Mouse (Mus musculus) hematopoietic stem cell, adult 5-6 weeks (primary cell): Measurements from ENCODE around the gene Ms4a6c. TPM values are rescaled to one million over a fixed set of nuclear protein-coding genes. Genes with fewer than 3 reads are reported as not detected.
"Not testable (repeated sequence)": the region's sequence is repeated elsewhere in the genome, so short reads cannot be mapped to it uniquely, and the experiment has no call there.

Experiments
- ATAC-seq, 2 experiments: fragments of 125-278 bp in 1 of 2; replicated peaks in 1 of 2; 2 replicates each; pipeline ENCODE4 v1.8.0; 2016 to 2017; ENCODE audit warnings: inconsistent platforms in 2 of 2, mild to moderate bottlenecking in 2 of 2, moderate number of reproducible peaks in 2 of 2, low read depth in 1 of 2, moderate TSS enrichment in 1 of 2; ENCODE audit not compliant: low FRiP score in 2 of 2, poor library complexity in 2 of 2, severe bottlenecking in 2 of 2, insufficient read depth in 1 of 2, low TSS enrichment in 1 of 2
- total RNA-seq: library from RNA; stranded (forward); fragments of 172-1452, 232-1000 nt; gene quantifications from 2 replicates; pipeline ENCODE4 v1.2.3, GENCODE M21; 2017

Ms4a6c gene
- total RNA-seq = 23.6 and 32.0 TPM in 2 replicates

DNA sequence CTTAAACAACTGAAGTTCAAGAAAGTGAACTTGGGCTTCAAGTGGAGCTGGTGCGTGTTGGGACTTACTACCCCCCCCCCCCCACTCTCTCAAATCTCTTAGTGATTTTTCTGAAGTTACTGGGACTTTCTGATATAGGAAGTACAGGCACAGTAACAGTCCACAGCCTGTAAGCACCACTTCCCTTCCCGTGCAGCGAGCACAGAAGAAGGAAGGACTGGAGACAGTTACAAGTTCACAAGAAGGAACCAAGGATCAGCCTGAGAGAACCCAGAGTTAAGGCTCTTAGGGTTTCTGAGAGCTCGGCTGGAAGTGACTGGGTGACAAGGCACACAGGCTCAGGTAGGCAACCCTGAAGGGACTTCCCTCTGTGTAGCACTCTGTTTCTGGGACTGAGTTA lies at the start of gene Ms4a6c:
TSS of gene Ms4a6c (plus strand) at position 152 of the 400 bp plus-strand sequence.
- peak; percentile 73 to 87 for ATAC-seq

DNA sequence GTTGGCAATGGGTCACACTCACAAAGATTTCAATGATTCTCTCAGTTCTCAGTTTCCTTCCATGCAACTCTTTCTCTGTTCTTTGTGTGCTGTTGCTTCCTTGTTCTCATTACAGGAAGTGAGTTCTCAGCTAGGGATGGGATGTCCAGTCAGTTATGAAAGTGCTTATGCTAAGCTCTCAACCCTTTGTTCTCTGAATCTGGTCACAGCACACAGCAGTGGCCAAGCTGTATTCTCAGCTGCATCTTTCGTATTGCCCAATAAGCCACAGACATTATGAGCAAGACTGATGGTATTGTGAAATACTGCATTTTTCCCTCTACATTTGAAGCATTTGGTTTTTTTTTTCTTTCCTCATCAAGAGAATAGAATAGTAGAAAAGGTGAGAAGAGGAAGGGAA lies 38.0 kb upstream of the Ms4a6c start:
- peak; percentile 32 to 59; a peak in 2 of 4 replicates for ATAC-seq

DNA sequence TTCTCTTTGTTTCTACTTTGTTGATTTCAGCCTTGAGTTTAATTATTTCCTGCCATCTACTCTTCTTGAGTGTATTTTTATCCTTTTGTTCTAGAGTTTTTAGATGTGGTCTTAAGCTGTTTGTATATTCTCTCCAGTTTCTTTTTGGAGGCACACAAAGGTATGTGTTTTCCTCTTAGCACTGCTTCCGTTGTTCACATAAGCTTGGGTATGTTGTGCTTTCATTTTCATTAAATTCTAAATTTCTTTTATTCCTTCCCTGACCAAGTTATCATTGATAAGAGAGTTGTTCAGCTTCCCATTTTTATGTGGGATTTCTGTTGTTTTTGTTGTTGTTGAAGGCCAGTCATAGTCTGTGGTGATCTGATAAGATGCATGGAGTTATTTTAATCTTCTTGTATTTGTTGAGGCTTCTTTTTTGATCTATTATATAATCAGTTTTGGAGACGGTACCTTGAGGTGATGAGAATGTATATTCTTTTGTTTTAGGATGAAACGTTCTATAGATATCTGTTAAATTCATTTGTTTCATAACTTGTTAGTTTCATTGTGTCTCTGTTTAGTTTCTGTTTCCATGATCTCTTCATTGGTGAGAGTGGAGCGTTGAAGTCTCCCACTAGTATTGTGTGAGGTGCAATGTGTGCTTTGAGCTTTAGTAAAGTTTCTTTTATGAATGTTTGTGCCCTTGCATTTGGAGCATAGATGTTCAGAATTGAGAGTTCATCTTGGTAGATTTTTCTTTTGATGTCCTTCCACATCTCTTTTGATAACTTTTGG lies 33.9 kb upstream of the Ms4a6c start:
- ATAC-seq = no peak

DNA sequence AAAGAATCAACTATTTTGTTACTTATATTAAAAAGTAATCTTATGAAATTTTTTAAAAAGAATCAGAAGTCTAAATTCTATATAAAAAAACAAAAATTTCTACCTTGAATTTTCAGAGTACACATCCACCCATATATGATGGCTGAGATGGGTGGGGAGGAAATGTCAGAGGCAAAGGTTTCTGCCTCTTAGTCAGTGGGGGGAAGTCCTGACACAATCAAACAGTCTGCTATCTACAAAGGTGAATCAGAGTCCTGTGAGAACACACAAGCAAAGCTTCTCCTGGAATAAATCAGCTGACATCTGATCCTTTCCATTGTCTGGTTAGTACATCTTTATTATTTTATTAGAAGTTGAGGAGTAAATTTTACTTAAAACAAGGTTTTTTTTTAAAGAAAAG lies 25.8 kb upstream of the Ms4a6c start, which contains the start of gene Ms4a4b:
TSS of gene Ms4a4b (plus strand) at position 216 of the 400 bp plus-strand sequence.
- no peak for ATAC-seq

DNA sequence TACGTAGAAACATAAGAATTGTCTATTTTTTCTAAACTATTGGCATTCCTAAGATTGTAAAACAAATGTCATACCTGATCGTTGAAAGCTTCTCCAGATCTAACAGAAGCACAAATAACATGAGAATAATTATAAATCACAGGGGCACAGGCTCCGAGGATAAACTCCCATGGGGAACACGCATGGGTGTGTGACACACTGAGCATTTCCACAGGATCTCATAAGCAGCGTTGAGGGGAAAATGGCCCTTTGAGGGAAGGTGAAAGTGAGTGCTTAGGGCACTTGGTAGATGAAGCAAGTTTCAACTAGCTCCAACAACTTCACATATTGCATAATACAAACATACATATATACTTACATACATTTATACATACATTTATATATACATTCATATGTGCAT lies 25.2 kb upstream of the Ms4a6c start:
- ATAC-seq = no peak

DNA sequence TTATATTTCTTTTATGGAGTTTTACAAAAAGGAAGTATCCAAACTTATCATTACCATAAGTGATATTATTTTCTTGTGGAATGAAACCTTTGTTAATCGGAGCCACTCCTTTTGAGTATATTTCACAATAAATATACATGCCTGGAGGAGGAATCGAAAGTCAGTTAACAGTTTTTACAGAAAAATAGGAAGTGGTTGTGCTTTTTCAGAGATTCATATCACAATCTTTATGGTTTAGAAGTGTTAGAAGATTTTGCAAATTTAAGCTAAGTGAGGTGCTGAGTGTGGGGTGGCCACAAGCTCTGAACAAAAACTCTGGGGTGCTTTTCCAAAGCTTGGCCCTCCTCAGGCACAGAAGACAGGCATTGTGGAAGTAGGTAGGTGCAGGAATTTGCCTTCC lies 21.9 kb upstream of the Ms4a6c start:
- peak; percentile 36 to 73; a peak in 3 of 4 replicates for ATAC-seq

DNA sequence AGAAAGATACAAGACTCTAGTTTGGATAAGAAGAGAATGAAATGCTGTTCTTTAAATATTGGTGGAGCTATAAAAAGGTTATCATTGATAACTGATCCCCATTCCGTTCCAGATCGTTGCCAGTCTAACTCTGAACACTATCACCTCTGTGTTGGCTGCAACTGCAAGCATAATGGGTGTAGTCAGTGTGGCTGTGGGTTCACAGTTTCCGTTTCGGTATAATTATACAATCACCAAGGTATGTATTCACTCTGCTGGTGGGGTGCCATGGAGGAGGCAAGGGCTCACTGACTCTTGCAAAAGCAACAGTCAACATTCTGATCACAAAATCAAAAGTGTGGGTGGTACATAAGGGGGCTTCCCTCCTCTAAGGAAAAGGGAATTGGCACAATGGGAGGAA lies 10.1 kb upstream of the Ms4a6c start:
- not testable (repeated sequence) for ATAC-seq

DNA sequence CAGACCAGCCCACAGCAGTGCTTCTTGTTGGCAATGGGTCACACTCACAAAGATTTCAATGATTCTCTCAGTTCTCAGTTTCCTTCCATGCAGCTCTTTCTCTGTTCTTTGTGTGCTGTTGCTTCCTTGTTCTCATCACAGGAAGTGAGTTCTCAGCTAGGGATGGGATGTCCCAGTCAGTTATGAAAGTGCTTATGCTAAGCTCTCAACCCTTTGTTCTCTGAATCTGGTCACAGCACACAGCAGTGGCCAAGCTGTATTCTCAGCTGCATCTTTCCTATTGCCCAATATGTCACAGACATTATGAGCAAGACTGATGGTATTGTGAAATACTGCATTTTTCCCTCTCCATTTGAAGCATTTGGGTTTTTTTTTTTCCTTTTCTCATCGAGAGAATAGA lies 4.4 kb upstream of the Ms4a6c start:
- ATAC-seq = not testable (repeated sequence)

DNA sequence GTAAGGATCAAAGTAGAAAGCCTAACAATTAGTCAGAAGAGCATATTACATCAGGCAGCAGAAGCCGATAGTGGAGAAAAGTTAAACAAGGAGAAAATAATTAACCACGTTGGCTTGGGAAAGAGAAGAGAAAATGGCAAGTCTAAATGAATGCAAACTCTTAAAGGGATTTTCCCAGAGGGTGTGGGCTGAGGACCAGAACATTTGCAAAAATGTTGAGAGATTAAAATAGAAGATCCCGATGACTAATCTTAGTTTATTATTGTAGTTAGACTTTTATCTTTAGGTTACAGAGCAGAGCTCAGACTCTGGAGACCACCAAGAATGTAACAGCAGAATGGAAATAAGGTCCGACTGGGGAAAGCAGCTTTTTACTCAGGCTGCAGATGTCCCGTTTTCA lies 2.7 kb upstream of the Ms4a6c start:
- no peak for ATAC-seq

DNA sequence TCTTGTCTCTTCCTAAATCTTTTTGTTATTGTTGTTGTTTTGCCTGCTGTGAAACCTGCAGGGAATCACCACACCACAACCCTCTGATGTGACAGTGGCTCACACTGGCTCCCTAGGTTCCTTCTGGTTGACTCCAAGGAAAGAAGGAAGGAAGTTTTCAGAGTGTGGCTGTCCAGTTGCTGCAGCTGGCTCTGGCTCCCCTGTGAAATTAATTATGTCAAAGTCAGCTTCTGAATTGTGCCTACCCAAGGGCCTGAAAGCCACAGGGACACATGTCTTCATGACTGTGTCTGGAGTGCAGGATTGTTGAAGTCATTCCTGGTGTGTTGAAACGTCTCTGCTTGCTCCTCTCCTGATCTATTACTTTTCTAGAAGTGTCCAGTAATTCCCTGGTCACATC lies 805 bp upstream of the Ms4a6c start:
- 0 out of 4 replicates have a peak, but pooled peaks of 1 of the 2 experiments have one; percentile 22 for ATAC-seq

DNA sequence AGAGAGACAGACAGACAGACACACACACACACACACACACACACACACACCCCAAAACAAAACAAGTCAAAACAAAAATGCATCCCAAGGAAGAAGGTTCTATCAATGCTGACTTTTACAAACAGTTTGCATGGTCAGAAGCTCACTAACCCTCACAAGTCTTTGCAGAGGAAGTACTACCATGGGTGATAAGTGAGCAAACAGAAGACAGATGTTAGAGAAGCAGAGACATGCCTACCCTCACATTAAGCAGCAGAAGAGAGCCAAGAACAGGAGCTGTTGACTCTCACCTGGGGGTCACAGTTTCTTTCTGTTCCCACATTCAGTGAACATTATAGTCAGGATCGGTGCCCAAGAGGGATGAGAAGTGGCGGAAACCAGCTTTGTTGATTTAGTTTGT lies 10.5 kb downstream of the Ms4a6c start:
- no peak for ATAC-seq

DNA sequence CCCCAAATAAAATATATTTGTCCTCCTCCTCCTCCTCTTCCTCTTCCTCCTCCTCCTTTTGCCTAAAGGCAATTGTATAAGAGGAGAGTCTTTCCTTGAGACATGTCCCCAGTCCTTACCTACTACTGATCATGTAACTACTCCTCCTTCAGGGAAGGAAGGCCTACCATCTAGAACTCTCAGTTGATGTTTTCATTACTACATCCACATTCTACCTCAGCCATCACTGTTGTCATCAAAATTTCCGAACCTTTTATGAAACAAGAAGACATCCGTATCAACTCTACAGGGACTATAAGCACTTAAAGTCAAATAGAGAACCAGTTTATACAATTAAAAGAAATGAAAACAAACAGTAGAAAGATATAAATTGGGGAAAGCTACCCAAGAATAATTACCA lies 13.5 kb downstream of the Ms4a6c start:
- ATAC-seq = no peak

DNA sequence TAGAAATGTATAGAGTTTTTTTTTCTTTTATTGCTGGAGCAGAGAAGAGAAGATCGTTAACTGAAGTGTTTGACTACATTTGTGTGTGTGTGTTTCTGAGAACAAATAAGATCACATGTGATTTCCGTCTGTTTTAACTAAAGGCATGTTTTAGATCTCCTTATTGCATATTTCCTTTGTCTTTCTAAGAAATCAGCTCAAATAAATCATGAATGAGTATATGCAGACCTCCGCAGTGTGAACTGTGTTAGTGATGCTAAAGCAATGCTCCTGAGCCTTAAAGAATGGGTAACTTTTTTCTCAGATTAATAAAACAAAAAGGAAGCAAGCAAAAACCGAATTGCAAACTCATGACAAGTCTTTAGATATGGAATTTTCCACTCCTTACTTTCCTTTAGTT lies 14.8 kb downstream of the Ms4a6c start:
- ATAC-seq = no peak

DNA sequence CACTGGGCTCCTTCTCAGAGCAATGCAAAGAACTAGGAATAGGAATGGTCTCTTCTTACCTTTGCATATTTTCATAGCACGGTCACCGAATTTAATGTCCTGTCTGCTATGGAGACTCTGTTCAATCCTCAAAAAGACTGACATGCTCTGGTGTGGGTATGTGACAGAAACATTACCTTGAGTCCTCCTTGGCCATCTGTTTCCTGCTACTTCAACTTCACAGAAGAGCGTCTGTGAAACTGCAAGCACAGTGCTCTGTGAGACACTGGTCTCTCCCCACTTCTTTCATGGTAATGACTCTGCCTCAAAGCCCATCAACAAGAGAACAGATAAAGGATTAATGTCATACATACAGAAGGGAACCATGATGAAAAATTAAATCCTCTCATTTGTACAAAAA lies 15.2 kb downstream of the Ms4a6c start:
- ATAC-seq = peak in 1 of 2 experiments; percentile 27; a peak in 2 of 4 replicates

DNA sequence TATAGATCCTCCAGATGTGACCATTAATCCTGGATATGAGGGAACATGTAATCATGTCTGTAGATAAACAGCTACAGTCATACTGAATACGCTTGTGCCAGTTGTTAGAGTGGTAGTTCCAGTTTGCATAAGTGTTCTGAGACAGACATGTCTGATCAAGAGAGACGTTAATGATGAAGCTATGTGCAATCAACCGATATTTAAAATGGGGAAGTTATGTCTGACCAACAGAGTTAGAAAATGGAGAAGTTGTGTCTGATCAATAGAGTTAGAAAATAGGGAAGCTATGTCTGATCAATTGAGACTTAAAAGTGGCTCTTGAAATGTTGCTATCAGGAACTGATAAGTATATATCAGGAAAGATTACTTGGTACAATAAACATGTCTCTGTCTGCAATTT lies 16.1 kb downstream of the Ms4a6c start:
- peak in 1 of 2 experiments; percentile 58; a peak in 2 of 4 replicates for ATAC-seq

DNA sequence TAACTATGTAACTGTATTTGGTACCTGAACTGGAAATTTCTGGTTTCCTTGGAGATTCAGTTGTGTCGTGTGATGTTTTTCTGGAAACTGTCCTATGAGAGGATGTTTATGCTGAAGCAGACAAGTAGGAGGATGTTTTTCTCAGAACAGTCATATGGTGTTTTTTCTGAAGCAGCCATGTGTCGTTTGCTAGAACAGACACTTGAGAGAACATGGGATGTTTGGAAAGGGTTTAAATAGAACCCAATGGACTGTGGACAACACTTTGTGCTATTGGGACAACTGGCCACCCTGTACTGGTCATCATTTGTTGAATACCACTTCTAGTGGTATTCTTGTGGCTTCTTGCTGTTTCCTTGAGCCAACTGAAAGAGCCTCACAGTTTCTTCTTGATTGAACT lies 16.6 kb downstream of the Ms4a6c start, which contains the start of gene Gm8369:
TSS of gene Gm8369 (plus strand) at position 193 of the 400 bp plus-strand sequence.
- no peak for ATAC-seq

DNA sequence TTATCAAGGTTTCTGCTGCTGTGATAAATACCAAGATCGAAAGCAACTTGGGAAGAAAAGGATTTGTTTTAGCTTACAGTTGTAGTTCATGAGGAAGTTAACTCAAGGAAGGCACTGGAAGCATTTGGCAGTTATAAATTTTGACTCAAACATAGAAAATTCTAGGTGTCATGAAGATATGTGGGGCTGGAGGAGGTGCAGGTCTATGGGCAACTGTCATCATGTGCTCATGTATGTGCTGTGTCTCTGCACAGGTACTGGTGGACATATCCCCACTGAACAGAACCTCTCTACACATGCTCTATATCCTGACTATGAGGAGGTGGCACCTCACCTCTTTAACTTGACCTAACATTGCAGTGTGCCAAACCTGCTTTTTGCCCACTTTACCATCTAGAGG lies 17.4 kb downstream of the Ms4a6c start:
- ATAC-seq = no peak

DNA sequence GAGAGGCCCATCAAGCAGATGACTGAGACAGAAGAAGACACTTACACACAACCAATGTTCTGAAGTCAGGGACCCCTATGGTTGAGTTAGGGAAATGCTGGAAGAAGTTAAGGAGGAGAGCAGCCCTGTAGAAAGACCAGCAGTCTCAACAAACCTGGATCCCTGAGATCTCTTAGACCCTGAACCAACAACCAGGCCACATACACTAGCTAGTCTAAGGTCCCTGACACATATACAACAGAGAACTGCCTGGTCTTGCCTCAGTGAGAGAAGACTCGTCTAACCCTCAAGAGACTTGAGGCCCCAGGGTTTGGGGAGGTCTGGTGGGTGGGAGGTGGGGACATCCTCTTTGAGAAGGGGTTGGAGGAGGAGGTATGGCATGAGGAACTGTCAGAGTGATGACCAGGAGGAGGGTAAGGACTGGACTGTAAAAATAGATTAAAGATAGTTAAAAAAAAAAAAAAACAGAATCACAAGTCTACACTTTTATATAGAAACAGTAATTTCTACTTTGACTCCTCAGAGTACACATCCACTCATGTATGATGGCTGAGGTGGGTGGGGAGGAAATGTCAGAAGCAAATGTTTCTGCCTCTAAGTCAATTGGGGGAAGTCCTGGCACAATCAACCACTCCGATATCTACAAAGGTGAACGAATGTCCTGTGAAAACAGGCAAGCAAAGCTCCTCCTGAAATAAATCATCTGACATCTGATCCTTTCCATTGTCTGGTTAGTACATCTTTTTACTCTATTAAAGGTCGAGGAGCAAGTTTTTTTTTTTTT lies 22.4 kb downstream of the Ms4a6c start:
- no peak for ATAC-seq
